Mouse (Mus musculus): ENCODE results near the gene Cdca5.
"Not testable (repeated sequence)": the region's sequence is repeated elsewhere in the genome, so short reads cannot be mapped to it uniquely, and the experiment has no call there.

The Cdca5 gene

DNA sequence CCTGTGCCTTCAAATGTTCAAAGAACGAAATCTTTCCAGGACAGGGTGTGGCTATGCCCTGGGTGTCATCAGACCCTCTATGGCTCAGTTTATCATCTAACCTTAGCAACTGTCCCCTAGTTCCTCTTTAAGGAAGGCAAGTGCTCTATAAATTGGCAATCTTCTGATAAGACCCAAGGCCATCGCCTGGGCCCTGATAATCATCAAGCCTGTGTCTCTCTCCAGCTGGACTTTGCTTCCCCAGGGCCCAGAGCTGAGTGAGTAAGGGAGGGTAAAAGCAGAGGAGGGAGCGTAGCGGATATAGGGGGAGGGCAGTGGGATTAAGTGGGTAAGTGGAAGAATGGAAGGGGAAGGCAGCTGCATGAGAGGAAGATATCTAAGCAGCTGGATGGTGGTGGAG lies 19.7 kb downstream of the Cdca5 start:
- ATAC-seq (ENCODE audit: low TSS enrichment): no peak

DNA sequence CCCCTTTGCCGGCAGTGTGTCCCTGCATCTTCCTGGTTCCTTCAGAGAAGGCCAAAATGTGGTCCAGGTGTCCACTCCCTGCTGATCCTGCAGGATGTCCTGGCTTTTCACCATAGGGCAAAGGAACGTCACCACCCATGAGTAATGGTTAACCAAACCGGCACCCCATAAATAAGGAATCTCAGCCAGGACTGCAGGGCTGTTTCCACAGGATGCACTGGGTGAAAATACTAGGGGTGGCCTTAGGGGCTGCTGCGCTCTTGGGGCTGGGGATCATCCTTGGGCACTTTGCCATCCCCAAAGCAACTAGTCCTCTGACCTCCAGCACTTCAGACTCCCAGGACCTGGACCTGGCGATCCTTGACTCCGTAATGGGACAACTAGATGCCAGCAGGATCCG lies 20.8 kb downstream of the Cdca5 start, which contains the start of gene Naaladl1:
Naaladl1 (plus strand) TSS at position 197 of the 400 bp plus-strand sequence.
- ATAC-seq (ENCODE audit: low TSS enrichment): no peak

DNA sequence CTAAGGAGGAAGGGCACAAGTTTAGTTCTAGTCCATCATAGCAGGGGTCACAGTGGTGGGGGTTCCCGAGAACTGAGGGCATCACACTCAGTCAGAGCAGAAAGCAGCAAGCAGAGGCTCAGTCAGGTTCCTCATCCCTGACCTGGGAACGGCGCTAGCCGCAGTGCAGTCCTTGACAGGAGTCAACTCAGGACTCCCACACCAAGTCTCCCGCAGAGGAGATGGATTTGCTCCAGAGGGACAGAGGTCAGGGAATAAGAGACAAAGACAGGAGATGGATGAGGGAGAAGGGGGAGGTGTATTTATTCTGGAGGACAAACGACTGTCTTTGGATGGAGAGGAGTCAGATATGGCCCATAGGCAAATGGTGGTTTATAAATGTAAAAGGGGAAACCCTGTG lies 28.3 kb downstream of the Cdca5 start:
- ATAC-seq (ENCODE audit: low TSS enrichment): no peak

DNA sequence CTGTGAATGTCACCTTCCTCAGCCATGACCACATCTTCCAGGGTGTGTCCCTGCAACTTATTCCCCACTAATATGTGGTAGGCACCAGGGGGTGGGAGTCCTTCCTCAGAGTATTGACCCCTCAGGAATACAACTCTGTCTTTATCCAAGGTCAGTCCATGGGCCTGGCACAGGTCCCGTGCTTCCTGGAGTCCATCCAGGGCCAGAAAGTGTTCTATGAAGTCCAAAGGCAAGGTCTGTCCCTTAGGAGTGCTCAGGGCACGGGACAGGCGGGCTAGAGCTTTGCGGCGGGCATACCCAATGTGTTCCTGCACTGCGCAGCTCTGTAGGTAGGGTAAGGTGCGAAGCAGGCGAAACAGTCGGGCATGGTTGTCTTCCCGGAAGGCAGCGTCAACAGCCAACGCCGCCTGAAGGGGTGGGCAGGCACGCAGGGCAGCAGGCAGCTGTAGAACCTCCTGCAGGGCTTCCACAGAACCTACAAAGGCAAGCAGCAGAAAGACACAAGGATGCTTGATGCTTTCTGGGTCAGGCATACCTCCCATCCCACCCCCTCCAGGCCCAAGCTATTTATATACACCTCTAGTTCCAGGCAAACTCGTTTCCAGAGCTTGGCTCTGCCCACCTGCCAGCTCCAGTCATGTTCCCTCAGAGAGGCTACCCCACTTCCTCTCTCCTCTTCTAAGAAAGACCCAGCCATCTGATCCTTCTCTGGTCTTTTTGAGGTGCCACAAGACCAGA lies 31.5 kb downstream of the Cdca5 start:
- peak; percentile 31; the same call in 1 of the 2 replicates for ATAC-seq (ENCODE audit: low TSS enrichment)

DNA sequence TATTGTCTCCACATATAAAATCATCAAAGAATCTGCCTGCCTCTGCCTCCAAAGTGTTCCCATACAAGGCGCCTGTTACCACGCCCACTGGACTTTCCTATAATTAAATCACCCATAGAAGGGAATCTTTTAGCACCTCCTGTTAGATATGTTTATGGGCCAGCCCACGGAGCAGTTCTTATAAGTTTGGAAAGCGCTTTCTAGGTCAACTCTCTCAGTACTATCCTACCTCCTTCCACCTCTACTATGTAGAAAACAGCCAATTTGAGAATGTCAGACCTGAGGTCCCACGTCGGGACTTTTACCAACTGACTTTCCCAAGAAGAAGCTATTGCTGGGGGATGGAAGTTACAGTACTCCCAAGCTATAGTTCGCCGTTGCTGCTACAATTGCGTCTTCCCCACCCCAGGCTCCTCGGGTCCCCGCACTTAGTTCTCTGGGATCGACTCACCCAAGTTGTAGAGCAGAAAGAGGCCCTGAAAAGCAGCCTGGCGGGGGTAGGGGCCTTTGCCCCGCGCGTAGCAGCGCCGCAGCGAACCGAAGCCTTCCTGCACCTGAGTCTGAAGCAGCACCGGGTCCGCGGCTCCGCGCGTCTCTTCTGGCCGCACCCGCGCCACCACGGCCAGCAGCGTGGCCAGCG lies 32.7 kb downstream of the Cdca5 start:
- peak; percentile 21; the same call in 1 of the 2 replicates for ATAC-seq (ENCODE audit: low TSS enrichment)

DNA sequence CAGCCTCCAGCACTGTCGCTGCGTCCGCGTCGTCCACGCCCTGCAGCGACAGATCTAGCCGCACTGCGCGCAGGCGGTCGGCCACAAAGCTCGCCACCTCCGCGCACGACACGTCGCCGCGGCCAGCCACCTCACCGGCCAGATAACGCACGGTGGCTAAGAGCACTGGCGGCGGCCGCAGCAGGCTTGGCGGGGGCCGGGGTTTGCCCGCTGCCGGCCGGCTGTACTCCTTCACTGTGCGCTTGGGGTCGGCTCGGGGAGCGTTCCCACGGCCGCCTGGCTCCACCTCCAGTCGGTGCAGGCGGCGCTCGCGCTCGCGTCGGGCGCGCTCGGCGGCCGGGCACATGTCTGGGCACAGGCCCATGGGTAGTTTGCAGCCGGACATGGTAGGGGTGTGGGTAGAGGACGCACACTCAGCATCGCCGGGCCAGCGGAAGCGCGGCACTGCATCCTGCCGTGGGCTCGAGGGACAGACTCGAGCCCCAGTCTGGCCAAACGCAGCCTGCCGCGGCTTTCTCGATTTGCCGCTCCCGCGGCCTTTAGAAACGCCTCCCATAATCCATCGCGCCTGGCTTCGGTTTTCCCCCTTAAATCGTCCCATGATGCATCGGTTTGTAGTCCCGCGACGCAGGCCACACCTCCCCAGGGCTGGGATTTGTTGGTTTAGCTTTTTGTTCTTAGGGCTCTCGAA lies 33.3 kb downstream of the Cdca5 start, which contains the start of gene Sac3d1:
Sac3d1 (minus strand) TSS at position 665 of the 691 bp plus-strand sequence.
- ATAC-seq (ENCODE audit: low TSS enrichment): peak; percentile 81

DNA sequence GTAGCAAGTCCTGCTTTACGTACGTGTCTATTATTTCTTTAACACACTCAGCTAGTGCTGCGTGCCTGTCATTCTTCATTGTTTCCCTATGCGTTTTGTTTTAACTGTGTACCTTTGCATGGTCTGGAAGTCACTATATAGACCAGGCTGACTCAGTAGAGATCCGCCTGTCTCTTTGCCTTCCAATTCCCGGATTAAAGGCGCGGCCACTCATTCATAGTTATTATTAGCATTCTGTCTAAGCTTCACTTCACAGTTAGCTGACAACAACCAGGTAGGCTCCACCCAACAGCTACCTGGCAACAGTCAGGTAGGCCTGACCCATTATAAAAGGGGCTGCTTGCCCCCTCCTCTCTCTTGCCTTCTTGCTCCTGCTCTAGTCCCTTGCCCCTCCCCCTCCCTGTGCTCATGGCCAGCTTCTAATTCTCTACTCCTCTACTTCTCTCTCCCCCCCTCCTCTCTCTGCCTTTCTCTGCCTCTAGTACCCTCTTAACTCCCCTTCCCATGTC lies 33.9 kb downstream of the Cdca5 start:
- ATAC-seq (ENCODE audit: low TSS enrichment): no peak

DNA sequence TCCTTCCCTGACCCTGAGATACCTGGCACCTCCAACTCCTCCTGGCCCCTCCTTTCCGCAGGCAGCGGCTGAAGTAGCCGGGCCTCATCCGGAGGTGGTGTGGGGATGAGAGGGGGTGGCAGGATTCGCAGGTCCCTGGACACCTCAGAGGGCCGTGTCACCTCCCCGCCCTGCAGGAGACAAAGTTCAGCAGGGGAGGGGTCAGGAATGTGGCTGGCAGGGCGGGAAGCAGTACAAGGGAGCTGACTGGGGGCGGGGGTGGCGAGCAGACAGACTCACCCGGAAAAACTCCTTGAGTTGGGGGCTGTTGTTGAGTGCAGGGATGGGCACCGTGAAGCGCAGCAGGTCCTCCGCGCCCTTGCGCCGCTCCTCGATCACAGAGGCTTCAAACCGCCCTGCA lies 37.0 kb downstream of the Cdca5 start:
- no peak for ATAC-seq (ENCODE audit: low TSS enrichment)

DNA sequence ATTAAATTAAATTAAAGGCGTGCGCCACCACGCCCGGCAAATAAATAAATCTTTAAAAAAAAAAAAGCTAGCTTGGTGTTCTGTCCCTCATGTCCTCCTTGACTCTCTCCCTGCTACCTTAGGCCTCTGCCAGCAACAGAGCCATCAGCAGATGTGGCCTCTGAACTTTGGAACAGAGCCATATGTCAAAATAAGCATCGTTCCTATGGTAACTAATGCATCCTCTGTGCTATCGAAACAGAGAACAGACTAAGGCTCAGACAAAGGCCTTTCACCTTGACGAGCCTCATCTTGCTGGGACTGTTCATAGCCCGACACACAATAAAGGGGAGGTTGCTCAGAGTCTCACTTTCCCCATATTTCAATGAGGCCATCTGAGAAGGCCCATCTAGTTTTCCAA lies 38.5 kb downstream of the Cdca5 start:
- no peak for ATAC-seq (ENCODE audit: low TSS enrichment)

DNA sequence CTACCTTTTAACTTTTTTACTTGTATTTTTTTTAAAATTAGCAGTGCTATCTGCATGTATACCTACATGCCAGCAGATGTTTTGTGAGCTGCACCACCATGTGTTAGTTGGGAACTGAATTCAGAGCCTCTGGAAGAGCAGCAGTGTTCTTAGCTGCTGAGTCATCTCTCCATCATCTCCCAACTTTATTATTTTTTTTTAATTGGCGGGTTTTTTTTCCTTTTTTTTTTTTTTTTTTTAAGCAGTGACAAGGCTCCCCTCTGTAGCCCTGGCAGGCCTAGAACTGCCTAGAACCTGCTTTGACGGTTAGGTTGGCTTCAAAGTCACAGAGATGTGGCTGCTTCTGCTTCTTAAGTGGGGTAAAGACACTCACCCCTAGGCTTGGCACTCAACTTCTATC lies 40.1 kb downstream of the Cdca5 start:
- ATAC-seq (ENCODE audit: low TSS enrichment): no peak

DNA sequence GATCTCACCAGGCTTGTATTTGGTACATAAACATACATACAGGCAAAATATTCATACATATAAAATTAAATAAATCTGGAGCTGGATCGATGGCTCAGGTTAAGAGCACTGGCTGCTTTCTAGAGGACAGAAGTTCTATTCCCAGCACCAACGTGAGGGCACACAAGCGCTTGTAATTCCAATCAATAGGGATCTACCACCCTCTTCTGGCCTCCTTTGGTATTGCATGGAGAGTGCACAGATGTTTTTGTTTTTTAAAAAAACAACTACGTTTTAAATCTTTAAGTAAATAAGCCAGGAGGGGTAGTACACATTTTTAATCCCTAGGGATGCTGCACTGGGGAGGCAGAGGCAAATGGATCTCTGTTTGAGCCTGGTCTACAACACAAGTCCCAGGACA lies 41.5 kb downstream of the Cdca5 start:
- no peak for ATAC-seq (ENCODE audit: low TSS enrichment)

DNA sequence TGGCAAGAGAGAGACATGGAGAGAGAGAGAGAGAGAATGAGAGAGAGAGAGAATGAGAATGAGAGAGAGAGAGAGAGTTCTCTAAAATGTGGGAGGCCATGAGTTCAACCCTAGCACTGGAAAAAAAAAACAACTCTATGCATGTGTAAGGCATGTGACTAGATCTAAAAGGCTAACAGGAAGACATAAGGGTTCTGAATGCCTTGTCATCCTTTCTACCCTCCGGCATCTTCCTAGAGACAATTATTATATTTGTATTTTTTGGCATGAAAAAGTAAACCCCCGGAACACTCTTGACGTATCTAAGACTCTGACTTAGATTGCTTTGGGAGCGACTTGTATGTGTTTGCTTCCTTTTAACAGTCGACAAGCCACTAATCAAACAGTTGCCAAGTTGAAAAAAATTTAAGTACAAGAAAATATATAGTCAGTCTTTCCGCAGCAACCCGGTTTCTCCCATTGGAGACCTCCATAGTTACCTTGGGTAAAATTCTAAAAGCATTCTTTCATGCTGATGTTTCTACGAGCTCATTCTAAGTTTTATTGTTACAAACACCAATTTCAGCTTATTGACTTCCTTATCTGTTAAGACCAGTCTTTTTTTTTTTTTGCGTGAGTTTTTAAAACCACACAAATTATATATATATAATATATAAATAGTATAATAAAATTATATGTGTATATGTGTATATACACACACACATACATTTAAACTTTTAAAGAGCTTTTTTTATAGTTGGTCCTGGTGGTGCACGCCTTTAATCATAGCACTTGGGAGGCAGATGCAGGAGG lies 42.2 kb downstream of the Cdca5 start:
- ATAC-seq (ENCODE audit: low TSS enrichment): no peak

DNA sequence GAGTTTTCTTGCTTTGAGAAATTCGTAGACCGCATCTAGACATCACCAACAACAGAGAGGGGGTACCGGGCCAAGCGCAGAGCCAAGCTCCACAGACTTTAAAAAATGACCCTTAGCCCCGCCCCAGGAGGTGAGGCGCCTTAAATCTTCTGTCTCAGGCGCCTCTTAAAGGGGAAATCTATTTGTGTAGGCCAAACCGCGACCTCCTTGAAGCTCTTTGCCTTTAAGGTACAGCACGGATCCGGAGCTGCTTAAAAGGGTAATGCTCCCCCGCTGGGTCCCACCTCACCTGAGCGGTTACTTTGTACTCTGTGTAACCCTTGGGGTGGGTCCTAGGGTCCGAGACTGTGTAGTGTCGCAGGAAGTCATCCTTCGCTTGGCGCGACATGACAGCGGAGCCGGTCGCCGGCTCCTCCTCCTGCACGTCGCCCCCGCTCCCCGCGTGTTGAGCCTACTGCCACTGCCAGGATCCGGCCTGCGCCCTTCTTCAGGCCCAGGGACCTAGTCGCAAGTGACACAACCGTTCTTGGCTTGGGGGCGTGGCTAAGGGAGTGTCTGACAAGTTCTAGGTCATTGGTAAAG lies 43.1 kb downstream of the Cdca5 start, which contains the start of gene Snx15:
Snx15 (minus strand) TSS at position 545 of the 582 bp plus-strand sequence.
- peak; percentile 96 for ATAC-seq (ENCODE audit: low TSS enrichment)

DNA sequence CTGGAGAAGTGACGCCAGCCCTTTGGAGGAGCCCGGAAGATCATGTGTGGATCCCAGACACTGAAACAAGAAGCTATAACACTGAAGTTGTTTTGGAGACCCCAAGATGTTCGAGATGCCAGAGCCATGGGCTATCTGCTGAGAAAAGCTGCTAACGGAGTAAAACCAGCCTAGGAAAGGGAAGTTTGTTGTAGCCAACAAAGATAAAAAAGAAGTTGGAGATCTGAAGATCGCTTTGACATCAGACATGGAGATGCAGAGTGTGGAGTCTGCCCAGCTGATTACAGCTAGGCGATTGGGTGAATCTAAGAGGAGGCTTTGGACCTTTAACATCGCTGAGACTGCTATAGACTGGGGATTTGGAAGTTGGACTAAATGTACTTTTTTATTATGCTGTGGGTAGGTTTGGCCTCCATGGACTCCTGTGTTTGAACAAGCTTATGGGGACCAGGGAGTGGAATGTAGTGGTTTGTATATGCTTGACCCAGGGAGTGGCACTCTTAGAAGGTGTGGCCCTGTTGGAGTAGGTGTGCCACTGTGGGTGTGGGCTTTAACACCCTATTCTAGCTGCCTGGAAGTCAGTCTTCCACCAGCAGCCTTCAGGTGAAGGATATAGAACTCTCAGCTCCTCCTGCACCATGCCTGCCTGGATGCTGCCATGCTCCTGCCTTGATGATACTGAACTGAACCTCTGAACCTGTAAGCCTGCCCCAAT lies 45.8 kb downstream of the Cdca5 start:
- not testable (repeated sequence) for ATAC-seq (ENCODE audit: low TSS enrichment)

DNA sequence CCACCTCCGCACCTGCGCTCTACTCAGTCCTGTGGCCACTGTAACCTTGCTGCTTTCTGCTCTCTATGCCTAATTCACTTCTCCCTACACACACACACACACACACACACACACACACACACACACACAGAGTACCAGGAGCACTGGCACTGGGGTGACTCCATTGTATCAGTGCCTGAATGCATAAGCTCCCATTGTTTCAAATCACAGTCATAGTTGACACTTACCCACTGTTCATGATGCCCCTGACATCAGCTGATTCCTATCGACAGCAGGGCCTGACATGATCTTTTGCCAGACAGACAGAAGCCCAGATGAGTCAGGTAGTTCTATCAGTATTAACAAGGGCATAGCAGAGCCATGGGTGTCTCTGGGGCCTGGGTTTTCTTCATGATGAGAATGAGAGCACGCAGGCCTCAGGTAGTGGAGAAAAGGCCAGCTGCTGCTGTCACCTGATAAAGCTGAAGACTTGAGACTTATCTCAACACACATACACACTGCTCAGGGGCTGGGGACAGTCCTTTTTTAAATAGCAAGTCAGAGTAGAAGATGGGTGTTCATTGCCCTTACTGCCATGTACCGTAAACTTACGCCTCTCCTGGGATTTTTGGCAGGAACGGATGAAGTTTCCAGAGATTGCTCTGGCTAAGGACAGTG lies 47.5 kb downstream of the Cdca5 start:
- no peak for ATAC-seq (ENCODE audit: low TSS enrichment)

DNA sequence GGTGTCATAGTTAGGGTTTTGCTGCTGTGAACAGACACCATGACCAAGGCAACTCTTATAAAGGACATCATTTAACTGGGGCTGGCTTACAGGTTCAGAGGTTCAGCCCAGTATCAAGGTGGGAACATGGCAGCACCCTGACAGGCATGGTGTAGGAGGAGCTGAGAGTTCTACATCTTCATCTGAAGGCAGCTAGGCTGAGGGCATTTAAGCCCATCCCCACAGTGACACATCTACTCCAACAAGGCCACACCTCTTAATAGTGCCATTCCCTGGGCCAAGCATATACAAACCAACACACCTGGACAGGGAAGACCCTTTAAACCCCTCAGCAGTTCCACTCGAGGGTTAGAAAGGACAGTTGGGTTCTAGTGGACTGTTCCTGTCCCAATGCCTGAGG lies 48.4 kb downstream of the Cdca5 start:
- not testable (repeated sequence) for ATAC-seq (ENCODE audit: low TSS enrichment)

DNA sequence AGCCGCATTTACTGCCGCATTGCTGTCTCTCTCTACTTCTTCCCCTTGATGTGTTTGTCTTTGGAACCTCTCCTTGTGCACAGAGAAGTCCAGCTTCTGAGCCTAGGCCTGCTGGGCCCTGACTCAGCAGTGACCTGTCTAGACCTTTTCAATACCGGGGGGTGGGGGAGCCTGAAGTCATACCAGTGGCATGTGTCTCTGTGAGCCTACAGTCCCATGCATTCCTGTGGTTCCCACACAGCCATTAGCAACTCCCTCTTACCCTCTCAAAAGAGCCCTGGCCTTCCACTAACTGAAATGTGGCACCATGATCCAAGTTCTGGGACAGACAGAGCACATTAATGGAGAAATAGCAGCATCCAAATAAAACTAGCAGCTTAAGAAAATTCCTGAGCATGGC lies 51.6 kb downstream of the Cdca5 start:
- ATAC-seq (ENCODE audit: low TSS enrichment): no peak

DNA sequence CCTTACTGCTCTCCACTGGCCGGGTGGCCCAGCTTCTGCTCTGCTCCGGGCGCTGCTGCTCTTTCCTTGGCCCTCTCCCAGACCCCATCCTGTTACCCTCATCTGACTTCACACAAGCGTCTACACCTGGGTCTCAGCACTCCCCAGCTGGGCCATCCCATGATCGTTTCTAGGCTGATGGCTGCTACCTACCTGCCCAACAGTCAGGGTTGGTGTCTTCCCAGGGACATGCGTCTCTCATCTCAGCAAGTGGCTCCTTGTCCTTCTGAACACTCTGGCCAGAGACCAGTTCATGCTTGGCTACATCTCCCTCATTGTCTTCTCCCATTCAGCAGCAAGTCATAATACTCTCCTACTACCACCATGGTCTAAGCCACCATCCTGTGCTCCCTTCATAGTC lies 54.9 kb downstream of the Cdca5 start:
- ATAC-seq (ENCODE audit: low TSS enrichment): no peak

DNA sequence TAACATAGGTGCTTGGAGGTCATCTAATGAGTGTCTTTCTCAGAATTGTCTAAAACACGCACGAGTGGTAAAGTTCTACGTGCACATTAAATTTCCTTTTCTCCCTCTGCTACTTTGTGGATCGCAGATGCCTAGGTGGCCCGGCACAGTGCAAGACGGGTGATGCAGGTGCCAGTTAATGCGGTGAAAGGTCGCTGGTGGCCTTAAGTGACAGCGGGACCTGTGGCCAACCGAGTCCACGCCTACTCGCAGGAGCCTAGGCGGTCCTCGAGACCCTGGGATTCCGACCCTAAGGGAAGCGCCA lies 55.5 kb downstream of the Cdca5 start:
- no peak for ATAC-seq (ENCODE audit: low TSS enrichment)

DNA sequence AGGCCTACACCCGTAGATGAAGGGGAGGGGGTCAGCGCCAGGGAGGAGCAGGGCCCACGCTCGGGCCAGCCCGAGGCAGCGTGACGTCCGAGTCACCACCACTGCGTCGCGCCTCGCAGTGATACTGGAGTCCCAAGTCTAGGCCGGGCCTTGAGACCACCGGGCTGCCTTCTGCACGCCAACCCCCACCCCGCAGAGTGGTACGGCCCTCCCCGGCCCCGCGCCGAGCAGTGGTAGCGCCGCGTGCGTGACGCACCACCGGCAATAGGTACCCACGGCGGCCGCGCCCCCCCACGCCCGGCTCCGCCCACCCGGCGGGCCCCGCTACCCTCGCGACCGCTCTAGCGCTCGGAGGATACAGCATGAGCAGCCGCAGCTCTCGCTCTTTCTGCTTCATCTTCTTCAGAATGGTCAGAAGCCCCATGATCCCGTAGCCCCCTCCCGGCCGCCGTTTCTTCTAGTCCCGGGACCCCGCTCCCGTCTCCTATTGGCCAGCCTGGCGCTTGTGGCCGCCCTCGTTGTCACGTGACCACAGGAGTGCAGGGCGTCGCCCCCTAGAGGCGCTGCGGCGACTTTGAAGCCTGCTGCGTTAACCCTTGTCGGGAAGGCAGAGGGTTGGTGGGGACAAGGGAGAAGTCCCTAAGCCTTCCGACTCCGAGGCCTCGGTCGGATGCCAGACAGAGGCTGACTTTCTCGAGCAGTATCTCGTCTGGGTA lies 56.1 kb downstream of the Cdca5 start, which contains the start of gene Batf2:
Batf2 (plus strand) TSS at position 306 of the 716 bp plus-strand sequence.
- peak; percentile 87 for ATAC-seq (ENCODE audit: low TSS enrichment)

Data from frontal cortex, adult (tissue).